Mouse (Mus musculus) heart, adult 2 months (tissue): Measurements from ENCODE around the gene Smpdl3b. TPM values are rescaled to one million over a fixed set of nuclear protein-coding genes. Genes with fewer than 3 reads are reported as not detected.
A peak's percentile ranks its signal among the peaks of the same experiment; 100 is the strongest.

Experiments
- DNase-seq, 2 experiments: peaks; one replicate each; pipeline ENCODE4 v3.0.0; 2021
- H3K27ac ChIP-seq: fragments of 200-600 bp; 2 replicates; pipeline ENCODE4 v1.8.1; 2022
- H3K27me3 ChIP-seq: fragments of 200-500 bp; 2 replicates; pipeline ENCODE4 v1.6.1; 2012; ENCODE audit warnings: mild to moderate bottlenecking, low read length, inconsistent platforms, mixed read lengths; ENCODE audit not compliant: control insufficient read depth, insufficient read depth
- H3K36me3 ChIP-seq: fragments of 200-500 bp; 2 replicates; pipeline ENCODE4 v1.6.1; 2012; ENCODE audit warnings: low read length, inconsistent platforms; ENCODE audit not compliant: control insufficient read depth, insufficient read depth
- H3K4me1 ChIP-seq: fragments of 200-500 bp; 2 replicates; pipeline ENCODE4 v1.6.1; 2011; ENCODE audit warnings: low read length; ENCODE audit not compliant: control insufficient read depth, insufficient read depth
- H3K4me3 ChIP-seq: fragments of 200-600 bp; 2 replicates; pipeline ENCODE4 v1.8.1; 2022
- H3K79me2 ChIP-seq: fragments of 200-500 bp; replicated peaks from 2 replicates; pipeline ENCODE4 v1.6.1; 2012; ENCODE audit warnings: mild to moderate bottlenecking, inconsistent platforms, low read length, moderate library complexity, mixed read lengths; ENCODE audit not compliant: control insufficient read depth, insufficient read depth
- H3K9ac ChIP-seq: fragments of 200-500 bp; 2 replicates; pipeline ENCODE4 v1.6.1; 2012; ENCODE audit warnings: low read depth, mild to moderate bottlenecking, control low read depth, inconsistent platforms, low read length, mixed read lengths
- CTCF ChIP-seq: fragments of 200-600 bp; IDR thresholded peaks from 2 replicates; pipeline ENCODE4 v1.8.1; 2022; ENCODE audit warnings: antibody characterized with exemption, mild to moderate bottlenecking, moderate library complexity
- EP300 ChIP-seq: fragments of 200-500 bp; IDR thresholded peaks from 2 replicates; pipeline ENCODE4 v1.6.1; 2011; ENCODE audit warnings: low read depth, low read length, control low read depth; ENCODE audit not compliant: insufficient read depth
- POLR2A ChIP-seq: fragments of 200-500 bp; IDR thresholded peaks from 2 replicates; pipeline ENCODE4 v1.6.1; 2011; ENCODE audit warnings: mild to moderate bottlenecking, low read depth, low read length, control low read depth; ENCODE audit not compliant: insufficient read depth
- WGBS: fragments of 180-500 bp; shearing (Covaris S2); methylation state at CpG from one replicate; pipeline ENCODE4 v1.1.7; 2018; 5-methylcytosine and 5-hydroxymethylcytosine counted together
- intact Hi-C: fragments of 180-260 bp; cut with DNase I; formaldehyde crosslinking; loops from one replicate; pipeline ENCODE4 v1.15.1; 2025
- polyA plus RNA-seq: library from polyadenylated mRNA; depleted of rRNA; stranded (reverse); fragments of >200 nt; gene quantifications from 2 replicates; pipeline ENCODE4 v1.2.3, GENCODE M21; 2012
- total RNA-seq, 2 experiments: library from RNA; stranded (reverse); gene quantifications; 2 replicates each; pipeline ENCODE4 v1.2.3; 2021

The Smpdl3b gene
- total and polyA plus RNA-seq, 3 experiments, result 0.82 to 1.3 (median 0.86) TPM

GRCm38 (mm10) chr4:132734766-132735165, 22.3 kb downstream of the Smpdl3b start:
- H3K4me1 ChIP-seq, result peaks cover 3% of the 10 kb centered on the region; the same call in 1 of the 2 replicates
- no peak overlapping the region for H3K9ac ChIP-seq
- no peaks in the 10 kb centered on the region for H3K36me3 ChIP-seq
- 98% methylated on average over 2 of the region's 2 CpGs for WGBS
- TF ChIP-seq CTCF, result no peak
- TF ChIP-seq POLR2A, result no peak
- TF ChIP-seq EP300, result no peak
- no peaks in the 10 kb centered on the region for H3K79me2 ChIP-seq
- H3K27ac ChIP-seq, result no peak overlapping the region
- no peak overlapping the region for H3K4me3 ChIP-seq
- intact Hi-C loops, result no loop called here
- no peaks in the 10 kb centered on the region for H3K27me3 ChIP-seq
- no peak for DNase-seq

GRCm38 (mm10) chr4:132733071-132733770, 23.8 kb downstream of the Smpdl3b start:
- DNase-seq, result no peak
- 92% methylated on average over 25 of the region's 25 CpGs for WGBS
- no peak overlapping the region for H3K4me3 ChIP-seq
- H3K4me1 ChIP-seq, result peaks cover 3% of the 10 kb centered on the region; the same call in 1 of the 2 replicates
- no peaks in the 10 kb centered on the region for H3K27me3 ChIP-seq
- no peak overlapping the region for H3K9ac ChIP-seq
- TF ChIP-seq POLR2A (no peak), EP300 (no peak), CTCF (no peak; the same call in 1 of the 2 replicates)
- intact Hi-C loops, result no loop called here
- H3K27ac ChIP-seq, result no peak overlapping the region
- no peaks in the 10 kb centered on the region for H3K79me2 ChIP-seq
- H3K36me3 ChIP-seq, result no peaks in the 10 kb centered on the region

- 3% methylated on average over 34 of the region's 34 CpGs for WGBS
- no peaks in the 10 kb centered on the region for H3K36me3 ChIP-seq
Observed at GRCm38 (mm10) chr4:132732148-132732684, 24.8 kb downstream of the Smpdl3b start, which contains the start of gene Xkr8. Xkr8 (minus strand) TSS chr4:132732546.

GRCm38 (mm10) chr4:132731616-132732015, 25.4 kb downstream of the Smpdl3b start:
- TF ChIP-seq CTCF (no peak), EP300 (no peak), POLR2A (no peak)
- Histone ChIP-seq H3K79me2 (no peaks in the 10 kb centered on the region), H3K4me1 (peaks cover 3% of the 10 kb centered on the region; the same call in 1 of the 2 replicates), H3K27ac (no peak overlapping the region), H3K4me3 (peak overlapping the region; percentile 70), H3K27me3 (no peaks in the 10 kb centered on the region), H3K9ac (peak overlapping the region; percentile 62), H3K36me3 (no peaks in the 10 kb centered on the region)
- intact Hi-C loops, result no loop called here
- no peak for DNase-seq
- WGBS, result 41% methylated on average over 12 of the region's 12 CpGs

More at GRCm38 (mm10) chr4:132732148-132732684, 24.8 kb downstream of the Smpdl3b start, which contains the start of gene Xkr8:
- peak within 1 kb of the TSS; percentile 70 for H3K4me3 ChIP-seq
- H3K27me3 ChIP-seq, result no peaks in the 10 kb centered on the region
- H3K4me1 ChIP-seq, result peaks cover 3% of the 10 kb centered on the region; the same call in 1 of the 2 replicates
- no peaks in the 10 kb centered on the region for H3K79me2 ChIP-seq
- H3K27ac ChIP-seq, result peak within 1 kb of the TSS; percentile 60
- DNase-seq, result peak; percentile 93 to 94
- H3K9ac ChIP-seq, result peak within 1 kb of the TSS; percentile 62
- intact Hi-C loops, result no loop called here
- peak; percentile 41 for TF ChIP-seq CTCF
- 0 out of 2 replicates have a peak, but pooled peaks have one; percentile 31 for TF ChIP-seq EP300
- peak; percentile 52; the same call in 1 of the 2 replicates for TF ChIP-seq POLR2A

GRCm38 (mm10) chr4:132728233-132728632, 28.8 kb downstream of the Smpdl3b start:
- H3K27ac ChIP-seq, result no peak overlapping the region
- no peaks in the 10 kb centered on the region for H3K36me3 ChIP-seq
- no peaks in the 10 kb centered on the region for H3K27me3 ChIP-seq
- H3K4me1 ChIP-seq, result peaks cover 3% of the 10 kb centered on the region; the same call in 1 of the 2 replicates
- DNase-seq, result no peak
- no peak overlapping the region for H3K4me3 ChIP-seq
- H3K79me2 ChIP-seq, result no peaks in the 10 kb centered on the region
- WGBS, result 81% methylated on average over 8 of the region's 8 CpGs
- no peak overlapping the region for H3K9ac ChIP-seq
- intact Hi-C loops, result no loop called here
- TF ChIP-seq CTCF (no peak), POLR2A (no peak), EP300 (no peak)

- Histone ChIP-seq H3K27ac (no peak overlapping the region), H3K4me3 (no peak overlapping the region), H3K27me3 (no peaks in the 10 kb centered on the region), H3K36me3 (no peaks in the 10 kb centered on the region), H3K9ac (no peak overlapping the region), H3K79me2 (no peaks in the 10 kb centered on the region), H3K4me1 (no peaks in the 10 kb centered on the region)
- DNase-seq, result no peak
- WGBS, result 87% methylated on average over 1 of the region's 1 CpGs
- intact Hi-C loops, result no loop called here
- no peak for TF ChIP-seq CTCF
- TF ChIP-seq POLR2A, result no peak
- no peak for TF ChIP-seq EP300
Observed at GRCm38 (mm10) chr4:132718251-132718650, 38.8 kb downstream of the Smpdl3b start.
